Mouse (Mus musculus) intestine, postnatal 0 days (tissue): ENCODE results near the gene Pigu. TPM values are rescaled to one million over a fixed set of nuclear protein-coding genes. Genes with fewer than 3 reads are reported as not detected.

Source experiments
- ATAC-seq: fragments of 200-750 bp; cut with Nextera tagmentation; 2 replicates; pipeline ENCODE4 v1.8.0; 2017; ENCODE audit warnings: mild to moderate bottlenecking, moderate TSS enrichment, moderate library complexity
- H3K27ac ChIP-seq: fragments of 300-500 bp; sonication (generic); 2 replicates; pipeline ENCODE4 v1.5.1; 2014; ENCODE audit warnings: mild to moderate bottlenecking, low read depth, low read length, moderate library complexity
- H3K27me3 ChIP-seq: fragments of 300-500 bp; sonication (generic); replicated peaks from 2 replicates; pipeline ENCODE4 v1.6.1; 2014; ENCODE audit warnings: low read length, mixed read lengths; ENCODE audit not compliant: control insufficient read depth, insufficient read depth
- H3K36me3 ChIP-seq: fragments of 300-500 bp; sonication (generic); 2 replicates; pipeline ENCODE4 v1.6.1; 2014; ENCODE audit warnings: mild to moderate bottlenecking, moderate library complexity; ENCODE audit not compliant: control insufficient read depth, insufficient read depth
- H3K4me1 ChIP-seq: fragments of 300-500 bp; sonication (generic); replicated peaks from 2 replicates; pipeline ENCODE4 v1.6.1; 2014; ENCODE audit warnings: antibody characterized with exemption, low read length, mixed read lengths; ENCODE audit not compliant: control insufficient read depth, insufficient read depth
- H3K4me2 ChIP-seq: fragments of 300-500 bp; sonication (generic); replicated peaks from 2 replicates; pipeline ENCODE4 v1.6.1; 2014; ENCODE audit warnings: low read depth, mild to moderate bottlenecking, moderate library complexity
- H3K4me3 ChIP-seq: fragments of 300-500 bp; sonication (generic); 2 replicates; pipeline ENCODE4 v1.5.1; 2014; ENCODE audit warnings: low read depth, low read length
- H3K9ac ChIP-seq: fragments of 300-500 bp; sonication (generic); 2 replicates; pipeline ENCODE4 v1.6.1; 2014; ENCODE audit warnings: mild to moderate bottlenecking, low read depth, low read length
- H3K9me3 ChIP-seq: fragments of 300-500 bp; sonication (generic); 2 replicates; pipeline ENCODE4 v1.6.1; 2016; ENCODE audit warnings: mixed run types; ENCODE audit not compliant: control insufficient read depth
- CTCF ChIP-seq: sonication (generic); IDR thresholded peaks from 2 replicates; pipeline ENCODE4 v1.5.1; 2016; ENCODE audit warnings: low read depth, mild to moderate bottlenecking, control low read depth, antibody characterized with exemption, moderate library complexity
- WGBS: fragments of 180-500 bp; shearing (Covaris S2); extraction: QIAGEN DNeasy Blood & Tissue Kit; methylation state at CpG from one replicate; pipeline ENCODE4 v1.1.7; 2014; 5-methylcytosine and 5-hydroxymethylcytosine counted together
- polyA plus RNA-seq: library from polyadenylated mRNA; unstranded; fragments of >200 nt; fragmentation: Nextera tagmentation; extraction: Ambion mirVana; gene quantifications from 2 replicates; pipeline ENCODE4 v1.2.1, GENCODE M21; 2015

Gene Pigu
- polyA plus RNA-seq, 1 experiment from 2014 or later: 31.5 TPM

GRCm38 (mm10) chr2:155387052-155387451 is 29.8 kb upstream of the Pigu start:
- Histone ChIP-seq H3K27ac (no peak overlapping the region), H3K9me3 (no peaks in the 10 kb centered on the region), H3K27me3 (no peaks in the 10 kb centered on the region), H3K4me1 (peaks cover 13% of the 10 kb centered on the region), H3K4me3 (no peak overlapping the region), H3K4me2 (no peak overlapping the region), H3K36me3 (peaks cover 55% of the 10 kb centered on the region), H3K9ac (no peak overlapping the region)
- no peak for TF ChIP-seq CTCF
- no peak for ATAC-seq
- WGBS: 83% methylated on average over 4 of the region's 4 CpGs

DNA sequence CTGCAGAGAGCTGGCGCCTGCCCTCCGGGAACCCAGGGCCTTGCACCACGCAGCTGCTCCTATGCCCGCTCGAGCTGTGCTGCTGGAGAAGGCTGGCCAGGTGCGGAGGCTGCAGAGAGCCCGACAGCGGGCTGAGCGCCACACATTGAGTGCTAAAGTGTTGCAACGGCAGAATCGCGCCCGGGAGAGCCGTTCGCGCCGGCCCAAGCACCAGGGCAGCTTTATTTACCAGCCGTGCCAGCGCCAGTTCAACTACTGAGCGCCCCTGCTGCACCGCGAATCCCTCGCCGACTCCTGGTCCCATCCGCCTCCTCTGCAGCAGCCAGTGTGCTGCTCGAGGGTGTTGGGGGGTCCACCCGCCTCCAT is 29.3 kb upstream of the Pigu start:
- TF ChIP-seq CTCF: no peak
- H3K27ac ChIP-seq: no peak overlapping the region
- H3K4me1 ChIP-seq: peaks cover 13% of the 10 kb centered on the region
- no peaks in the 10 kb centered on the region for H3K27me3 ChIP-seq
- H3K4me3 ChIP-seq: no peak overlapping the region
- ATAC-seq: no peak
- H3K9me3 ChIP-seq: no peaks in the 10 kb centered on the region
- 33% methylated on average over 26 of the region's 27 CpGs for WGBS
- peaks cover 55% of the 10 kb centered on the region for H3K36me3 ChIP-seq
- H3K9ac ChIP-seq: no peak overlapping the region
- no peak overlapping the region for H3K4me2 ChIP-seq

DNA sequence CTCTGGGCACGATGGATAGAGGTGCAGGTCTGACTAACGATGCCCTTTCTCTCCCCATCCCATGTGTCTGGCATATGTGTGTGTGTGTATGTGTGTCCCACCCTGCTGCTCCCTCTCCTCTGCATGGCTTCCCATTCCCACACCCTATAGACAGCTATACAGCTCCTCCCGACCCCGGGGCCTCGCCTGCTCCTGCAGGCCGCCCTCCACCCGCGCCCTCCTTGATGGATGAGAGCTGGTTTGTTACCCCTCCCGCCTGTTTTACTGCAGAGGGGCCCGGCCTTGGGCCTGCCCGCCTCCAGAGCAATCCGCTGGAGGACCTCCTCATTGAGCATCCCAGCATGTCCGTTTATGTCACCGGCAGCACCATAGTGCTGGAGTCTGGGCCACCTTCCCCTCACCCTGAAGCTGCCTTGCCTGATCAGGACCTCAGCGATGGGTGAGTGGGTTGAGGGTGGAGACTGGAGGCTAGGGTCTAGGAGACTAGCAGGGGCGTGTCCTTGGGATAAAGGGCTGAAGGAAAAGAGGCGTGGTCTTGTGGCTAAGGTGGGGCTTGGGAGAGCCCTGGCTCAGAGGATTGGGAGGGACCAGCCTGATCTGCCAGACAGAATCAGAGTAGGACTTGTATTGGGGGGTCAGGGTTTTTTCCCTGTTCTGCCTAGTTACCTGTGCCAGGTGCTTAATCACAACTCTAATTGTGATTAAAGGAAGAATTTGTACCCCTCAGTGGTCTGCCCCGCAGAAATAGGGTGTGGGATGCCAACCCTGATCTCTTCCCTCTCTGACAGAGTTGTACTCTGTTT is 28.7 kb upstream of the Pigu start:
- H3K4me2 ChIP-seq: no peak overlapping the region
- H3K36me3 ChIP-seq: peaks cover 50% of the 10 kb centered on the region
- no peaks in the 10 kb centered on the region for H3K9me3 ChIP-seq
- H3K27ac ChIP-seq: no peak overlapping the region
- no peaks in the 10 kb centered on the region for H3K27me3 ChIP-seq
- peaks cover 13% of the 10 kb centered on the region for H3K4me1 ChIP-seq
- no peak overlapping the region for H3K4me3 ChIP-seq
- ATAC-seq: no peak
- no peak overlapping the region for H3K9ac ChIP-seq
- WGBS: 54% methylated on average over 18 of the region's 18 CpGs
- no peak for TF ChIP-seq CTCF

DNA sequence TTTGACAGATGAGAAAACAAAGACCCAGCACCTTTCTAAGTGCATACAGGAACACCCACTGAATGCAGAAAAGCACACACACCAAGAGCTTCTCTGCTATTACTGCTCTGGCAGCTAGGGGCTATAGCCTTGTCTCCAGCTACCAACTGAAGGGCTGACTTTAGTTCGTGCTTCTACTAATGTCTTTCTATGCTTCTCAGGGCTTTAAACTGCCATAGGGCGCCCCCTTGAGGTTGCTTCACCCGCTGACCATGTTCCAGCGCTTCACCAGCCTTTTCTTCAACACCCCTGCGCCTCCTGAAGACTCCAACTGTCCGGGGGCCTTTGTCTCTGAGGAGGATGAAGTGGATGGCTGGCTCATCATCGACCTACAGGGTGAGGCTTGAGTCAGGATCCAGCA is 27.9 kb upstream of the Pigu start:
- TF ChIP-seq CTCF: peak; percentile 93
- Histone ChIP-seq H3K9ac (no peak overlapping the region), H3K4me1 (peaks cover 13% of the 10 kb centered on the region), H3K27me3 (peaks cover 5% of the 10 kb centered on the region; the same call in 1 of the 2 replicates), H3K4me3 (no peak overlapping the region), H3K4me2 (no peak overlapping the region), H3K9me3 (no peaks in the 10 kb centered on the region), H3K27ac (no peak overlapping the region), H3K36me3 (peaks cover 42% of the 10 kb centered on the region)
- ATAC-seq: peak; percentile 15; the same call in 1 of the 2 replicates
- WGBS: 29% methylated on average over 7 of the region's 7 CpGs

- H3K9me3 ChIP-seq: no peaks in the 10 kb centered on the region
Measured at GRCm38 (mm10) chr2:155382791-155383438, 25.7 kb upstream of the Pigu start.

GRCm38 (mm10) chr2:155382332-155382700 is 25.1 kb upstream of the Pigu start:
- no peak for TF ChIP-seq CTCF
- peak; percentile 4; the same call in 1 of the 2 replicates for ATAC-seq
- peaks cover 13% of the 10 kb centered on the region for H3K4me1 ChIP-seq

More at GRCm38 (mm10) chr2:155382791-155383438, 25.7 kb upstream of the Pigu start:
- H3K9ac ChIP-seq: 0 out of 2 replicates have a peak overlapping the region, but pooled peaks have one; percentile 85
- H3K4me2 ChIP-seq: peak overlapping the region; percentile 92
- no peak for ATAC-seq
- H3K27ac ChIP-seq: peak overlapping the region; percentile 28
- peaks cover 25% of the 10 kb centered on the region for H3K36me3 ChIP-seq
- TF ChIP-seq CTCF: peak; percentile 16; the same call in 1 of the 2 replicates
- H3K27me3 ChIP-seq: peaks cover 11% of the 10 kb centered on the region; the same call in 1 of the 2 replicates
- peak overlapping the region; percentile 80 for H3K4me3 ChIP-seq
- H3K4me1 ChIP-seq: peaks cover 13% of the 10 kb centered on the region
- WGBS: 54% methylated on average over 2 of the region's 2 CpGs

More at GRCm38 (mm10) chr2:155382332-155382700, 25.1 kb upstream of the Pigu start:
- Histone ChIP-seq H3K4me2 (peak overlapping the region; percentile 92), H3K4me3 (peak overlapping the region; percentile 80), H3K27me3 (peaks cover 11% of the 10 kb centered on the region; the same call in 1 of the 2 replicates), H3K9ac (peak overlapping the region; percentile 85), H3K36me3 (peaks cover 19% of the 10 kb centered on the region), H3K27ac (peak overlapping the region; percentile 99), H3K9me3 (no peaks in the 10 kb centered on the region)
- 19% methylated on average over 6 of the region's 6 CpGs for WGBS
